Mouse (Mus musculus) megakaryocyte, embryonic 14.5 days (primary cell): Measurements from ENCODE around the gene Rgcc. TPM values are rescaled to one million over a fixed set of nuclear protein-coding genes. Genes with fewer than 3 reads are reported as not detected.

Experiments
- H3K27me3 ChIP-seq: replicated peaks from 2 replicates; pipeline ENCODE3; 2012; ENCODE audit warnings: inconsistent platforms
- H3K36me3 ChIP-seq: replicated peaks from 2 replicates; pipeline ENCODE3; 2012; ENCODE audit warnings: low read length, inconsistent platforms, mixed read lengths
- H3K4me1 ChIP-seq: 2 replicates; pipeline ENCODE4 v1.6.1; 2012; ENCODE audit warnings: inconsistent platforms
- H3K4me3 ChIP-seq: replicated peaks from 2 replicates; pipeline ENCODE3; 2012; ENCODE audit warnings: moderate library complexity, mild to moderate bottlenecking, inconsistent platforms
- H3K9me3 ChIP-seq: 2 replicates; pipeline ENCODE4 v1.6.1; 2012; ENCODE audit warnings: inconsistent platforms
- FLI1 ChIP-seq: IDR thresholded peaks from 2 replicates; pipeline ENCODE4 v1.6.1; 2012; ENCODE audit warnings: low read length, inconsistent platforms, mixed read lengths
- GATA1 ChIP-seq: IDR thresholded peaks from 3 replicates; pipeline ENCODE4 v1.6.1; 2012; ENCODE audit warnings: mixed read lengths, low read length, inconsistent platforms, borderline replicate concordance
- polyA plus RNA-seq: library from polyadenylated mRNA; stranded (reverse); fragments of >175 nt; gene quantifications from 2 replicates; pipeline ENCODE4 v1.2.3, GENCODE M21; 2012; ENCODE audit warnings: low replicate concordance; ENCODE audit not compliant: insufficient read depth

The Rgcc gene
- polyA plus RNA-seq, 1 experiment = 19.5 TPM

GRCm38 (mm10) chr14:79315877-79316276, 14.4 kb upstream of the Rgcc start:
- H3K27me3 ChIP-seq = no peaks in the 10 kb centered on the region
- H3K4me1 ChIP-seq = peaks cover 33% of the 10 kb centered on the region
- no peaks in the 10 kb centered on the region for H3K36me3 ChIP-seq
- H3K9me3 ChIP-seq = no peaks in the 10 kb centered on the region
- no peak overlapping the region for H3K4me3 ChIP-seq
- TF ChIP-seq GATA1 (no peak), FLI1 (no peak)

DNA sequence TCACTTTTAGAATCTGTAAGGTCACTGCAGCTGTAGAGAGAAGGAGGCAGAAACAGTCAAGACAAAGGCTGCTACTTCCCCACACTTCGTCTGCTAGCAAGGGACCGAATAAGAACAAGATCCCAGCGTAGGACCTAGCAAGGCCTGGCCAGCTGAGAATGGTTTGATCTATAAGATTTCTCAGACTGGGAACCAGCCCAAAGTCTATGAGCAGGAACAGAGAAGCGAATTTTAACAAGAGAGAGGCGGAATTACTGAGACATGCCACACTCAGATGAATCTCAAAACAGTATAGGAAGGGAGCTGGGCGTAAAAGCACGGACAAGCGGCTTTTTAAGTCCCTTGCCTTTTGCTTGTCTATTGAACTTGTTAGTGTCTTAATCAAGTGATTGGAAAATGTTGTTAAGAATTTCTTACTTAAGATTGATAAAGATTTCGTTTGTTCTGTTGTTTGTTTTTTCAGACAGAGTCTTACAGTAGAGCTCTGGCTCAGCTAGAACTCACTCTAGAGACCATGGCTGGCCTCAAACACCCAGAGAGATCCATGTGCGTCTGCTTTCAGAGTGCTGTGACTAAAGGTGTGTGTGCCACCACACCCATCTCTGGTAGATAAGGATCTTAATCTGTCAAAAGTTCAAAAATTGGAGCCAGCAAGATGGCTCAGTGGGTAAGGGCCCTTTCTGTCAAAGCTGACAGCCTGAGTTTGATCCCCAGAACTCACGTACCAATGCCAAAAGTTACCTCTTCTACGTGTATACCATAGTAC, 13.0 kb upstream of the Rgcc start:
- H3K36me3 ChIP-seq = no peaks in the 10 kb centered on the region
- peaks cover 32% of the 10 kb centered on the region for H3K4me1 ChIP-seq
- TF ChIP-seq FLI1 (no peak), GATA1 (no peak)
- no peaks in the 10 kb centered on the region for H3K9me3 ChIP-seq
- no peaks in the 10 kb centered on the region for H3K27me3 ChIP-seq
- no peak overlapping the region for H3K4me3 ChIP-seq

DNA sequence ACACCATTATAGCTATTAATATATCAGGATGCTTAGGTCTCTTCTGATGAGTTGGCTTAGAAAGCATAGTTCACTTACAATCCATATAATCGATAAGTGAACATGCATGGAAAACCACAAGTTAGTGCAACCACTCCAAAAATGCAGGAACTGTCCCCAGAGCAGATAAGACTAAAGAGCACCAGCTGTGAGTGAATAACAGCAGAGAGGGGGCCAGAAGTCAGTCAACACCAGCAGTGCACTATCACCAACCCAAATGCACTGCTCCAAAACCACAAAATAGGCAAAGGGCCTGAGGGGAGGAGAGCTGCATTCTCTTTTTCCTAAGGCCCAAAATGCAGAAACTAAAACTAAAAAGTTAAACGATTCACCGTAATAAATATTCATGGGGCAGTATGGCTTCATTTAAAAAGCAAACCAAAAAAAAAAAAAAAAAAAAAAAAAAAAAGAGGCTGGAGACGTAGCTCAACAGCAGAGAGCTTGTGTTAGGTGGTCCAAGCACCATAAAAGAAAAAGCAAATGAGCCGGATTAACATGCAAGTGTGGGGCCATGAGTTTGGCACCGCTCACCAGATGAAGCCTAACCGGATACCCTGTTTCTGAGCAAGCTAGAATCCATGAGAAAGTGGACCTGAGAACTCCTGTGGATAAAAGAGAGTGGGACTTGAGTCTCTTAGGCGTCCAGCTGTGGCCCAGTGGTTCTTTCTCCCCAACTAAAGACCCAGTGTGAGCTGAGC, 12.2 kb upstream of the Rgcc start:
- Histone ChIP-seq H3K4me3 (no peak overlapping the region), H3K4me1 (peaks cover 31% of the 10 kb centered on the region), H3K36me3 (no peaks in the 10 kb centered on the region), H3K9me3 (no peaks in the 10 kb centered on the region), H3K27me3 (no peaks in the 10 kb centered on the region)
- no peak for TF ChIP-seq FLI1
- TF ChIP-seq GATA1 = no peak

GRCm38 (mm10) chr14:79312719-79313118, 11.3 kb upstream of the Rgcc start:
- TF ChIP-seq GATA1 = no peak
- TF ChIP-seq FLI1 = no peak

GRCm38 (mm10) chr14:79311918-79312454, 10.5 kb upstream of the Rgcc start:
- Histone ChIP-seq H3K4me3 (no peak overlapping the region), H3K4me1 (peaks cover 35% of the 10 kb centered on the region), H3K36me3 (no peaks in the 10 kb centered on the region), H3K9me3 (no peaks in the 10 kb centered on the region), H3K27me3 (no peaks in the 10 kb centered on the region)
- no peak for TF ChIP-seq FLI1
- TF ChIP-seq GATA1 = no peak

More at GRCm38 (mm10) chr14:79312719-79313118, 11.3 kb upstream of the Rgcc start:
- Histone ChIP-seq H3K4me1 (peaks cover 31% of the 10 kb centered on the region), H3K36me3 (no peaks in the 10 kb centered on the region), H3K4me3 (peak overlapping the region; percentile 7), H3K27me3 (no peaks in the 10 kb centered on the region), H3K9me3 (no peaks in the 10 kb centered on the region)

- Histone ChIP-seq H3K27me3 (no peaks in the 10 kb centered on the region), H3K36me3 (no peaks in the 10 kb centered on the region), H3K4me1 (peaks cover 30% of the 10 kb centered on the region), H3K9me3 (0 out of 2 replicates have a peak, but pooled peaks cover 3% of the 10 kb centered on the region), H3K4me3 (no peak overlapping the region)
- TF ChIP-seq FLI1 (no peak), GATA1 (no peak)
Measured at GRCm38 (mm10) chr14:79309115-79309514, 7.7 kb upstream of the Rgcc start.

- H3K27me3 ChIP-seq = no peaks in the 10 kb centered on the region
- H3K4me1 ChIP-seq = peaks cover 27% of the 10 kb centered on the region
Measured at GRCm38 (mm10) chr14:79308364-79308763, 6.9 kb upstream of the Rgcc start.

GRCm38 (mm10) chr14:79307908-79308307, 6.5 kb upstream of the Rgcc start:
- Histone ChIP-seq H3K4me1 (peaks cover 25% of the 10 kb centered on the region), H3K4me3 (no peak overlapping the region), H3K27me3 (no peaks in the 10 kb centered on the region), H3K36me3 (no peaks in the 10 kb centered on the region), H3K9me3 (0 out of 2 replicates have a peak, but pooled peaks cover 3% of the 10 kb centered on the region)
- TF ChIP-seq FLI1 = no peak
- TF ChIP-seq GATA1 = no peak

More at GRCm38 (mm10) chr14:79308364-79308763, 6.9 kb upstream of the Rgcc start:
- TF ChIP-seq FLI1 (no peak), GATA1 (no peak)
- 0 out of 2 replicates have a peak, but pooled peaks cover 3% of the 10 kb centered on the region for H3K9me3 ChIP-seq
- no peaks in the 10 kb centered on the region for H3K36me3 ChIP-seq
- no peak overlapping the region for H3K4me3 ChIP-seq

DNA sequence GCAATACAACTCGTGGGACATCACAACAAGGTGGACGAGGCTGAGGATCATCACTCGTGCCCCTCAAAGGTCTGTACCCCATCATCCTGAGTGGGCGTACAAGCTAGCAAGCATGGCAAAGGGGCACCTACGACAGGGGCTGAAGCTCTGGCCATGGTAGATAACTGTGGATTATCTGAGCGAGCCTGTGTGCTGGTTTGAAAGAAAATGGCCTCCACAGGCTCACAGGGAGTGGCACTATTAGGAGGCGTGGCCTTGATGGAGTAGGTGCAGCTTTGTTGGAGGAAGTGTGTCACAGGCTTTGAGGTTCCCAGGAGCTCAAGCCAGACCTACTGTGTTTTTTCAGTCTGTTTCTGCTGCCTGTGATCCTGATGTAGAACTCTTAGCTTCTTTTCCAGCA, 5.7 kb upstream of the Rgcc start:
- Histone ChIP-seq H3K4me1 (peaks cover 19% of the 10 kb centered on the region), H3K9me3 (0 out of 2 replicates have a peak, but pooled peaks cover 3% of the 10 kb centered on the region), H3K27me3 (no peaks in the 10 kb centered on the region), H3K4me3 (peak overlapping the region; percentile 38), H3K36me3 (no peaks in the 10 kb centered on the region)
- TF ChIP-seq GATA1 (no peak), FLI1 (no peak)
